Mouse (Mus musculus): Measurements from ENCODE around the gene Nrde2. TPM values are rescaled to one million over a fixed set of nuclear protein-coding genes. Genes with fewer than 3 reads are reported as not detected.

Gene Nrde2
- total and polyA plus RNA-seq, 3 experiments, result 16.5 to 17.2 TPM; not detected in 1

GRCm38 (mm10) chr12:100109986-100110696 is 49.3 kb downstream of the Nrde2 start, which contains the start of gene Psmc1:
Gene Psmc1, plus strand, starts transcription at chr12:100110154.
- peak; percentile 96 for DNase-seq (ENCODE audit: low read depth, low spot score)
- H3K9ac ChIP-seq (ENCODE audit: control insufficient read depth, low read depth, low read length, poor library complexity, severe bottlenecking), result peak within 1 kb of the TSS; percentile 94
- peaks cover 11 to 17% of the 10 kb centered on the region in 2 experiments for H3K36me3 ChIP-seq (ENCODE audit: control insufficient read depth in 1 of 2, insufficient read depth in 2 of 2, low read length in 2 of 2)
- H3K9me3 ChIP-seq (replicated peaks; ENCODE audit: insufficient read depth, low read length), result no peaks in the 10 kb centered on the region
- H3K4me1 ChIP-seq (ENCODE audit: control insufficient read depth in 1 of 2, insufficient read depth in 2 of 2, low read length in 2 of 2), result peaks cover 0 to 23% of the 10 kb centered on the region in 2 experiments; a peak in 2 of 4 replicates
- peaks cover 17% of the 10 kb centered on the region for H3K79me2 ChIP-seq (ENCODE audit: control insufficient read depth, insufficient read depth, low read length, poor library complexity)
- no peaks in the 10 kb centered on the region for H3K27me3 ChIP-seq (ENCODE audit: control insufficient read depth in 1 of 2, insufficient read depth in 2 of 2, low read length in 2 of 2)
- peak within 1 kb of the TSS; percentile 72 for H3K27ac ChIP-seq (ENCODE audit: control insufficient read depth, low read depth, low read length)
- H3K4me3 ChIP-seq (ENCODE audit: control insufficient read depth in 1 of 2, insufficient read depth in 1 of 2, low read depth in 2 of 2, low read length in 2 of 2), result peak within 1 kb of the TSS; percentile 84 to 98
- TF ChIP-seq GATA1 (IDR thresholded peaks at IDR 0.05; ENCODE audit: low read depth, low read length) (no peak), JUND (IDR thresholded peaks at IDR 0.05; ENCODE audit: low read depth, low read length) (no peak), POLR2AphosphoS5 (IDR thresholded peaks at IDR 0.05; ENCODE audit: borderline replicate concordance, low read depth, low read length) (no peak), MYC (IDR thresholded peaks at IDR 0.05; ENCODE audit: low read depth, low read length) (peak; percentile 94), UBTF (IDR thresholded peaks at IDR 0.05; ENCODE audit: borderline replicate concordance, insufficient read depth, low read depth, low read length) (0 out of 2 replicates have a peak, but pooled peaks have one; percentile 51), NELFE (IDR thresholded peaks at IDR 0.05; ENCODE audit: low read depth, low read length) (peak; percentile 95), MXI1 (IDR thresholded peaks at IDR 0.05; ENCODE audit: low read depth, low read length) (peak; percentile 84), MYB (IDR thresholded peaks at IDR 0.05; ENCODE audit: low read depth, low read length) (peak; percentile 34; the same call in 1 of the 2 replicates), E2F4 (IDR thresholded peaks at IDR 0.05; ENCODE audit: borderline replicate concordance, low read depth, low read length) (0 out of 2 replicates have a peak, but pooled peaks have one; percentile 34), ZNF384 (IDR thresholded peaks at IDR 0.05; ENCODE audit: low read depth, low read length) (peak; percentile 100), MAZ (IDR thresholded peaks at IDR 0.05; ENCODE audit: low read depth, low read length) (peak; percentile 58; the same call in 1 of the 2 replicates), POLR2AphosphoS2 (IDR thresholded peaks at IDR 0.05; ENCODE audit: low read length) (peak; percentile 86), TAL1 (IDR thresholded peaks at IDR 0.05; ENCODE audit: low read length) (no peak), HCFC1 (IDR thresholded peaks at IDR 0.05; ENCODE audit: low read depth, low read length) (peak; percentile 96), ETS1 (IDR thresholded peaks at IDR 0.05; ENCODE audit: low read depth, low read length) (peak; percentile 69; the same call in 1 of the 2 replicates), KAT2A (conservative IDR thresholded peaks at IDR 0.05; ENCODE audit: low read depth, low read length) (peak; percentile 83), CTCF (IDR thresholded peaks at IDR 0.05 in 2 of 3, conservative IDR thresholded peaks at IDR 0.05 in 1 of 3; ENCODE audit: control insufficient read depth in 1 of 3, insufficient read depth in 1 of 3, low read depth in 2 of 3, low read length in 3 of 3, poor library complexity in 1 of 3, severe bottlenecking in 1 of 3) (no peak), GABPA (IDR thresholded peaks at IDR 0.05; ENCODE audit: low read depth, low read length) (no peak), ZMIZ1 (IDR thresholded peaks at IDR 0.05; ENCODE audit: low read depth, low read length) (peak; percentile 77), ZC3H11A (IDR thresholded peaks at IDR 0.05; ENCODE audit: low read depth, low read length) (no peak), SIN3A (IDR thresholded peaks at IDR 0.05; ENCODE audit: low read length) (peak; percentile 96), ZKSCAN1 (IDR thresholded peaks at IDR 0.05; ENCODE audit: low read depth, low read length) (peak; percentile 80; the same call in 1 of the 2 replicates), BHLHE40 (IDR thresholded peaks at IDR 0.05; ENCODE audit: borderline replicate concordance, low read depth, low read length) (no peak), MEF2A (IDR thresholded peaks at IDR 0.05; ENCODE audit: extremely low read depth, insufficient replicate concordance, low read depth, low read length, poor library complexity, severe bottlenecking) (no peak), USF2 (IDR thresholded peaks at IDR 0.05; ENCODE audit: borderline replicate concordance in 1 of 2, insufficient read depth in 1 of 2, low read depth in 1 of 2, low read length in 2 of 2) (no peak), RAD21 (IDR thresholded peaks at IDR 0.05; ENCODE audit: low read depth, low read length) (no peak), SMC3 (IDR thresholded peaks at IDR 0.05; ENCODE audit: low read depth, low read length) (no peak), TCF12 (IDR thresholded peaks at IDR 0.05; ENCODE audit: low read depth, low read length) (peak; percentile 76), NRF1 (IDR thresholded peaks at IDR 0.05; ENCODE audit: insufficient read depth, low read depth, low read length, poor library complexity, severe bottlenecking) (no peak), EP300 (IDR thresholded peaks at IDR 0.05; ENCODE audit: low read depth in 1 of 2, low read length in 2 of 2) (peak in 1 of 2 experiments; percentile 55; a peak in 1 of 4 replicates), CHD1 (IDR thresholded peaks at IDR 0.05; ENCODE audit: low read depth, low read length) (no peak), MAFK (IDR thresholded peaks at IDR 0.05; ENCODE audit: borderline replicate concordance, low read depth, low read length) (no peak), RCOR1 (IDR thresholded peaks at IDR 0.05; ENCODE audit: low read depth, low read length) (peak; percentile 56; the same call in 1 of the 2 replicates), POLR2A (IDR thresholded peaks at IDR 0.05; ENCODE audit: control insufficient read depth in 1 of 2, insufficient read depth in 1 of 2, low read depth in 1 of 2, low read length in 2 of 2, poor library complexity in 1 of 2) (peak; percentile 63 to 88; a peak in 3 of 4 replicates), CHD2 (IDR thresholded peaks at IDR 0.05; ENCODE audit: low read length) (no peak; the same call in 1 of the 2 replicates)

Measured in MEL (cell line).